Mouse (Mus musculus) midbrain, postnatal 0 days (tissue): ENCODE data around the gene Cuta. TPM values are rescaled to one million over a fixed set of nuclear protein-coding genes. Genes with fewer than 3 reads are reported as not detected.

ENCODE experiments used
- ATAC-seq: fragments of 200-750 bp; cut with Nextera tagmentation; 2 replicates; pipeline ENCODE4 v1.8.0; 2017; ENCODE audit warnings: moderate number of reproducible peaks, mild to moderate bottlenecking, moderate TSS enrichment, moderate library complexity; ENCODE audit not compliant: low FRiP score
- DNase-seq: peaks from one replicate; pipeline ENCODE4 v3.0.0-alpha.2; 2015; ENCODE audit warnings: low spot score
- H3K27ac ChIP-seq: fragments of 300-500 bp; sonication (generic); 2 replicates; pipeline ENCODE4 v1.5.1; 2014; ENCODE audit warnings: low read depth, mild to moderate bottlenecking, low read length, mixed read lengths
- H3K27me3 ChIP-seq: fragments of 300-500 bp; sonication (generic); 2 replicates; pipeline ENCODE4 v1.6.1; 2014; ENCODE audit warnings: low read length, control low read depth, mixed read lengths; ENCODE audit not compliant: insufficient read depth
- H3K36me3 ChIP-seq: fragments of 300-500 bp; sonication (generic); 2 replicates; pipeline ENCODE4 v1.6.1; 2014; ENCODE audit warnings: low read length, control low read depth, mixed read lengths; ENCODE audit not compliant: insufficient read depth
- H3K4me1 ChIP-seq: fragments of 300-500 bp; sonication (generic); 2 replicates; pipeline ENCODE4 v1.6.1; 2014; ENCODE audit warnings: mild to moderate bottlenecking, control low read depth, antibody characterized with exemption, low read length, mixed read lengths; ENCODE audit not compliant: insufficient read depth
- H3K4me2 ChIP-seq: fragments of 300-500 bp; sonication (generic); 2 replicates; pipeline ENCODE4 v1.6.1; 2014; ENCODE audit warnings: low read depth, mild to moderate bottlenecking, low read length, mixed read lengths; ENCODE audit not compliant: poor library complexity, severe bottlenecking
- H3K4me3 ChIP-seq: fragments of 300-500 bp; sonication (generic); 2 replicates; pipeline ENCODE4 v1.5.1; 2014; ENCODE audit warnings: low read depth, mild to moderate bottlenecking, low read length, moderate library complexity
- H3K9ac ChIP-seq: fragments of 300-500 bp; sonication (generic); replicated peaks from 2 replicates; pipeline ENCODE4 v1.6.1; 2014; ENCODE audit warnings: mild to moderate bottlenecking, low read length, moderate library complexity, mixed read lengths; ENCODE audit not compliant: poor library complexity, severe bottlenecking
- H3K9me3 ChIP-seq: fragments of 300-500 bp; sonication (generic); 2 replicates; pipeline ENCODE4 v1.6.1; 2016; ENCODE audit warnings: low read length, control low read depth
- CTCF ChIP-seq: IDR thresholded peaks from 2 replicates; pipeline ENCODE4 v1.5.1; 2016; ENCODE audit warnings: antibody characterized with exemption, mild to moderate bottlenecking
- WGBS: fragments of 180-500 bp; shearing (Covaris S2); extraction: QIAGEN DNeasy Blood & Tissue Kit; methylation state at CpG from one replicate; pipeline ENCODE4 v1.1.7; 2014; 5-methylcytosine and 5-hydroxymethylcytosine counted together
- polyA plus RNA-seq: library from polyadenylated mRNA; unstranded; fragments of >200 nt; fragmentation: Nextera tagmentation; extraction: Ambion mirVana; gene quantifications from 2 replicates; pipeline ENCODE4 v1.2.1, GENCODE M21; 2015
- total RNA-seq: library from RNA; depleted of rRNA; stranded (reverse); fragments of >200 nt; gene quantifications from 2 replicates; pipeline ENCODE4 v1.2.3, GENCODE M21; 2014

The Cuta gene
- total and polyA plus RNA-seq, 2 experiments from 2014 or later: 55.6 to 143 TPM

GRCm38 (mm10) chr17:26975415-26975814 is 36.0 kb upstream of the Cuta start:
- peak; percentile 46 for TF ChIP-seq CTCF
- H3K27me3 ChIP-seq: no peaks in the 10 kb centered on the region
- peaks cover 8% of the 10 kb centered on the region for H3K4me1 ChIP-seq
- no peak overlapping the region for H3K27ac ChIP-seq
- no peaks in the 10 kb centered on the region for H3K9me3 ChIP-seq
- no peak for DNase-seq
- H3K9ac ChIP-seq: no peak overlapping the region
- H3K4me2 ChIP-seq: no peak overlapping the region
- H3K4me3 ChIP-seq: no peak overlapping the region
- no peak for ATAC-seq
- H3K36me3 ChIP-seq: peaks cover 10% of the 10 kb centered on the region

GRCm38 (mm10) chr17:26974547-26974946 is 35.2 kb upstream of the Cuta start:
- peaks cover 13% of the 10 kb centered on the region for H3K36me3 ChIP-seq
- no peak overlapping the region for H3K27ac ChIP-seq
- no peak overlapping the region for H3K4me3 ChIP-seq
- WGBS: 92% methylated on average over 15 of the region's 15 CpGs
- H3K9ac ChIP-seq: no peak overlapping the region
- no peaks in the 10 kb centered on the region for H3K9me3 ChIP-seq
- no peak for TF ChIP-seq CTCF
- no peaks in the 10 kb centered on the region for H3K27me3 ChIP-seq
- no peak overlapping the region; the same call in 1 of the 2 replicates for H3K4me2 ChIP-seq
- ATAC-seq (no peak), DNase-seq (no peak)
- H3K4me1 ChIP-seq: peaks cover 8% of the 10 kb centered on the region

GRCm38 (mm10) chr17:26972703-26973574 is 33.6 kb upstream of the Cuta start, which contains the start of gene Zbtb9:
Gene Zbtb9, plus strand, starts transcription at chr17:26973167.
- Histone ChIP-seq H3K9me3 (no peaks in the 10 kb centered on the region), H3K27ac (peak within 1 kb of the TSS; percentile 64), H3K27me3 (no peaks in the 10 kb centered on the region), H3K4me3 (peak within 1 kb of the TSS; percentile 58), H3K36me3 (peaks cover 17% of the 10 kb centered on the region), H3K9ac (peak within 1 kb of the TSS; percentile 60), H3K4me1 (peaks cover 8% of the 10 kb centered on the region), H3K4me2 (peak within 1 kb of the TSS; percentile 85)
- ATAC-seq (peak; percentile 97), DNase-seq (peak; percentile 97)
- under 1% methylated on average over 70 of the region's 75 CpGs for WGBS
- no peak for TF ChIP-seq CTCF

- WGBS: 16% methylated on average over 3 of the region's 3 CpGs
- H3K4me3 ChIP-seq: peak overlapping the region; percentile 58
- no peak for TF ChIP-seq CTCF
- no peak overlapping the region for H3K27ac ChIP-seq
- ATAC-seq (no peak), DNase-seq (no peak)
- H3K36me3 ChIP-seq: peaks cover 25% of the 10 kb centered on the region
- H3K4me1 ChIP-seq: peaks cover 8% of the 10 kb centered on the region
- peak overlapping the region; percentile 60 for H3K9ac ChIP-seq
- H3K9me3 ChIP-seq: no peaks in the 10 kb centered on the region
- H3K27me3 ChIP-seq: no peaks in the 10 kb centered on the region
- peak overlapping the region; percentile 85 for H3K4me2 ChIP-seq
Observed at GRCm38 (mm10) chr17:26972107-26972506, 32.7 kb upstream of the Cuta start.

GRCm38 (mm10) chr17:26971247-26971905 is 32.0 kb upstream of the Cuta start:
- H3K36me3 ChIP-seq: peaks cover 33% of the 10 kb centered on the region
- H3K9me3 ChIP-seq: no peaks in the 10 kb centered on the region
- no peak overlapping the region for H3K4me2 ChIP-seq
- DNase-seq: no peak
- H3K9ac ChIP-seq: no peak overlapping the region
- ATAC-seq: peak; percentile 14; the same call in 1 of the 2 replicates
- H3K4me3 ChIP-seq: no peak overlapping the region
- no peaks in the 10 kb centered on the region for H3K27me3 ChIP-seq
- H3K4me1 ChIP-seq: peaks cover 8% of the 10 kb centered on the region
- no peak for TF ChIP-seq CTCF
- WGBS: 50% methylated on average over 8 of the region's 8 CpGs
- no peak overlapping the region for H3K27ac ChIP-seq

GRCm38 (mm10) chr17:26970221-26970620 is 30.9 kb upstream of the Cuta start:
- TF ChIP-seq CTCF: no peak
- no peak for DNase-seq
- Histone ChIP-seq H3K27me3 (no peaks in the 10 kb centered on the region), H3K4me2 (no peak overlapping the region), H3K4me1 (peaks cover 8% of the 10 kb centered on the region), H3K9ac (no peak overlapping the region), H3K9me3 (no peaks in the 10 kb centered on the region), H3K4me3 (no peak overlapping the region), H3K27ac (no peak overlapping the region), H3K36me3 (peaks cover 41% of the 10 kb centered on the region)
- ATAC-seq: no peak
- 86% methylated on average over 8 of the region's 12 CpGs for WGBS
